Mouse (Mus musculus): ENCODE data around the gene Otub1. TPM values are rescaled to one million over a fixed set of nuclear protein-coding genes. Genes with fewer than 3 reads are reported as not detected.

The Otub1 gene
- polyA plus RNA-seq, 1 experiment from 2014 or later: 250 TPM

DNA sequence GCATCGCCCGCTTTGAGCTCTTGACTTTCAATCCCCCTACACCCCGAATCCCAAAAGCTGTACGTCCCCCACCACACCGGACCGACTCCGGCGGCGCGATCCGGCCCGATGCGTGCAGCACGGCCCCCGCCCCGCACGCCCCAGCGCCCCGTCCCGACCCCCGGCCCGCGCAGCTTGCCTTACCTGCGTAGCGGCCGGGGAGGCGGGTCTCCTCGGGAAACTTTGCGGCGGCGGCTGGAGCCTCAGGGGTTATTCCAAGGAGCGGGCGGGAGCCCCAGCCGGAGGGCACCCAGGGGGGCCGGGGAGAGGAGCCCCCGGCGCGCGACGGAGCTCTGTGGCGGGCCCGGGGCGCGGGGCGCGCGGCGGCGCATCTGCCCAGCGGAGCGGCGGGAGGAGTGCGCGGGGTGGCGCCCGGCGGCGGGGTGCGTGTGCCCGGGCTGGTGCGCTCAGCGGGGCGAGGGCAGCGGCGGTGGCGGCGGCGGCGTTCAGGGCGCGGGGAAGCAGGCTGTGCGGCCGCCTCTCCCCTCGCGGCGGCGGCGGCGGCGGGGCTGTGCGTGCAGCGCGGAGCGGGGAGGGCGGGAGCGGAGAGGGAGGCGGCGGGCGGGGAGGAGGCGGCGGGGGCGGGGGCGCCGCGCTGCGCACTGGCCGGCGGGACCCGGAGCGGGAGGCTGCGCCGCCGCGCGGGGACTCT lies 40.5 kb downstream of the Otub1 start:
- peaks cover 51% of the 10 kb centered on the region for H3K27me3 ChIP-seq (ENCODE audit: control insufficient read depth, insufficient read depth, low read length)

DNA sequence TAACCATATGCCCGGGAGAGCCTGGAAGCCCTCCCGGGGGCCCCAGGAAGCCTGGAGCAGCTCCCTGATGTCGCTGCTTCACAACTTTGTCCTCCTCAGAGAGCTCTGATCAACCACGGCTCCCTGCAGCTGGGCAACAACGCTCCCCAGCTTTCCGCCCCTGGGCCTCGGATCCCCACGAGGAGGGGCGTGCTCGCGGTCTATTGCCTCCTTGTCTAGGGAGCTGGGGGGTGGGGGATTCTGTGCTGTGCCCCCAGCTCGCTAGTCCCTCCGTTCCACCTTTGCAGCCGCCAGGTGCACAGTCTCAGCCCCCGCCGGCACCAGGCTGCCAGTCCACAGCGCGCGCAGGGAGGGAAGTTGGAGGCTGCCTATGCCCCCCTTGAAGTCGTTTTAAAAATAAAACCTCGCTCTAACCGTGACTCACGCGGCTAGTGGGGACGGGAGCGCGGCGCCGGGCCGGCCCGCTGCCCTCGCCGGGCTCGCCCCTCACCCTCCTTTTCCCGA lies 41.2 kb downstream of the Otub1 start:
- peaks cover 51% of the 10 kb centered on the region for H3K27me3 ChIP-seq (ENCODE audit: control insufficient read depth, insufficient read depth, low read length)
- under 1% methylated on average over 34 of the region's 35 CpGs for WGBS
- no peak for DNase-seq (ENCODE audit: low spot score)
- H3K4me2 ChIP-seq (replicated peaks; ENCODE audit: low read depth, low read length): peak overlapping the region; percentile 92
- H3K27ac ChIP-seq (ENCODE audit: low read depth, low read length): no peak overlapping the region
- ATAC-seq (ENCODE audit: low FRiP score): no peak
- peaks cover 14% of the 10 kb centered on the region for H3K4me1 ChIP-seq (replicated peaks; ENCODE audit: control insufficient read depth, insufficient read depth, low read length)
- H3K4me3 ChIP-seq (ENCODE audit: low read depth, low read length): peak overlapping the region; percentile 65
- H3K9ac ChIP-seq (ENCODE audit: low read depth, low read length): peak overlapping the region; percentile 59
- H3K9me3 ChIP-seq (ENCODE audit: control insufficient read depth, low read length): no peaks in the 10 kb centered on the region
- no peaks in the 10 kb centered on the region for H3K36me3 ChIP-seq (ENCODE audit: control insufficient read depth, insufficient read depth, low read length)

More for the DNA sequence above, 40.5 kb downstream of the Otub1 start:
- H3K4me1 ChIP-seq (replicated peaks; ENCODE audit: control insufficient read depth, insufficient read depth, low read length): peaks cover 8% of the 10 kb centered on the region
- WGBS: 1% methylated on average over 32 of the region's 105 CpGs
- H3K4me3 ChIP-seq (ENCODE audit: low read depth, low read length): peak overlapping the region; percentile 65
- H3K4me2 ChIP-seq (replicated peaks; ENCODE audit: low read depth, low read length): peak overlapping the region; percentile 92
- H3K9me3 ChIP-seq (ENCODE audit: control insufficient read depth, low read length): no peaks in the 10 kb centered on the region
- peak overlapping the region; percentile 59 for H3K9ac ChIP-seq (ENCODE audit: low read depth, low read length)
- peak; percentile 64 for DNase-seq (ENCODE audit: low spot score)
- H3K36me3 ChIP-seq (ENCODE audit: control insufficient read depth, insufficient read depth, low read length): no peaks in the 10 kb centered on the region
- ATAC-seq (ENCODE audit: low FRiP score): no peak; the same call in 1 of the 2 replicates
- H3K27ac ChIP-seq (ENCODE audit: low read depth, low read length): no peak overlapping the region

GRCm38 (mm10) chr19:7164238-7164637 lies 41.9 kb downstream of the Otub1 start:
- Histone ChIP-seq H3K36me3 (ENCODE audit: control insufficient read depth, insufficient read depth, low read length) (no peaks in the 10 kb centered on the region), H3K9ac (ENCODE audit: low read depth, low read length) (no peak overlapping the region), H3K9me3 (ENCODE audit: control insufficient read depth, low read length) (no peaks in the 10 kb centered on the region), H3K4me3 (ENCODE audit: low read depth, low read length) (peak overlapping the region; percentile 65; the same call in 1 of the 2 replicates), H3K4me1 (replicated peaks; ENCODE audit: control insufficient read depth, insufficient read depth, low read length) (peaks cover 16% of the 10 kb centered on the region), H3K27me3 (ENCODE audit: control insufficient read depth, insufficient read depth, low read length) (peaks cover 49% of the 10 kb centered on the region), H3K4me2 (replicated peaks; ENCODE audit: low read depth, low read length) (peak overlapping the region; percentile 92), H3K27ac (ENCODE audit: low read depth, low read length) (no peak overlapping the region)
- DNase-seq (ENCODE audit: low spot score) (no peak), ATAC-seq (ENCODE audit: low FRiP score) (no peak)
- 8% methylated on average over 6 of the region's 6 CpGs for WGBS

DNA sequence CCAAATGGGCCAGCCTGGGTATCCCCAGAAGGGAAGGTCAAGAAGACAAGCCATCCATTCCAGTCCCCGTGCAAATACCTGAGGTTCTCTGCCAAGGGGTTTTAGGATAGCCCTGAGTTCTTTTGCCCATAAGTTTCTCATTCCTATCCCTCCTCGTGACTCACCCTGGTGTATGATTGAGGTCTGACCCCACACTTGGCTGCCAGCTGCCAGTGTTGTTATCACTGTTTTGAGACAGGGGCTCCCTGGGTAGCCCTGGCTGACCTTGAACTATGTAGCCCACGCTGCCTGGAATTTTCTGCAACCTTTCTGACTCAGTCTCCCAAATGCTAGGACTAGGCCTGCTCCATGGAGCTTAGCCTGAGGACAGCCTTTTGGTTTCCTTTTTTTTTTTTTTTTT lies 45.1 kb downstream of the Otub1 start:
- no peak overlapping the region for H3K9ac ChIP-seq (ENCODE audit: low read depth, low read length)
- H3K4me1 ChIP-seq (replicated peaks; ENCODE audit: control insufficient read depth, insufficient read depth, low read length): peaks cover 24% of the 10 kb centered on the region
- ATAC-seq (ENCODE audit: low FRiP score): no peak
- no peaks in the 10 kb centered on the region for H3K36me3 ChIP-seq (ENCODE audit: control insufficient read depth, insufficient read depth, low read length)
- no peak for DNase-seq (ENCODE audit: low spot score)
- WGBS: 60% methylated on average over 3 of the region's 3 CpGs
- H3K27ac ChIP-seq (ENCODE audit: low read depth, low read length): no peak overlapping the region
- no peaks in the 10 kb centered on the region for H3K9me3 ChIP-seq (ENCODE audit: control insufficient read depth, low read length)
- peaks cover 30% of the 10 kb centered on the region for H3K27me3 ChIP-seq (ENCODE audit: control insufficient read depth, insufficient read depth, low read length)
- H3K4me2 ChIP-seq (replicated peaks; ENCODE audit: low read depth, low read length): no peak overlapping the region
- no peak overlapping the region for H3K4me3 ChIP-seq (ENCODE audit: low read depth, low read length)

GRCm38 (mm10) chr19:7160151-7160906 lies 45.8 kb downstream of the Otub1 start:
- H3K27ac ChIP-seq (ENCODE audit: low read depth, low read length): 0 out of 2 replicates have a peak overlapping the region, but pooled peaks have one; percentile 1
- peak overlapping the region; percentile 48; the same call in 1 of the 2 replicates for H3K9ac ChIP-seq (ENCODE audit: low read depth, low read length)
- H3K9me3 ChIP-seq (ENCODE audit: control insufficient read depth, low read length): no peaks in the 10 kb centered on the region
- H3K4me2 ChIP-seq (replicated peaks; ENCODE audit: low read depth, low read length): peak overlapping the region; percentile 20; the same call in 1 of the 2 replicates
- H3K36me3 ChIP-seq (ENCODE audit: control insufficient read depth, insufficient read depth, low read length): no peaks in the 10 kb centered on the region
- peaks cover 27% of the 10 kb centered on the region for H3K27me3 ChIP-seq (ENCODE audit: control insufficient read depth, insufficient read depth, low read length)
- no peak overlapping the region for H3K4me3 ChIP-seq (ENCODE audit: low read depth, low read length)
- 4% methylated on average over 14 of the region's 14 CpGs for WGBS
- peak; percentile 73 for ATAC-seq (ENCODE audit: low FRiP score)
- DNase-seq (ENCODE audit: low spot score): peak; percentile 75
- H3K4me1 ChIP-seq (replicated peaks; ENCODE audit: control insufficient read depth, insufficient read depth, low read length): peaks cover 21% of the 10 kb centered on the region

- WGBS: 25% methylated on average over 14 of the region's 14 CpGs
- no peak overlapping the region for H3K4me2 ChIP-seq (replicated peaks; ENCODE audit: low read depth, low read length)
- no peaks in the 10 kb centered on the region for H3K36me3 ChIP-seq (ENCODE audit: control insufficient read depth, insufficient read depth, low read length)
- no peaks in the 10 kb centered on the region for H3K9me3 ChIP-seq (ENCODE audit: control insufficient read depth, low read length)
- DNase-seq (ENCODE audit: low spot score) (peak; percentile 33), ATAC-seq (ENCODE audit: low FRiP score) (0 out of 2 replicates have a peak, but pooled peaks have one; percentile 23)
- 0 out of 2 replicates have a peak overlapping the region, but pooled peaks have one; percentile 1 for H3K27ac ChIP-seq (ENCODE audit: low read depth, low read length)
- no peak overlapping the region for H3K9ac ChIP-seq (ENCODE audit: low read depth, low read length)
- peaks cover 8% of the 10 kb centered on the region; the same call in 1 of the 2 replicates for H3K27me3 ChIP-seq (ENCODE audit: control insufficient read depth, insufficient read depth, low read length)
- H3K4me1 ChIP-seq (replicated peaks; ENCODE audit: control insufficient read depth, insufficient read depth, low read length): peaks cover 23% of the 10 kb centered on the region
- no peak overlapping the region for H3K4me3 ChIP-seq (ENCODE audit: low read depth, low read length)
Observed at GRCm38 (mm10) chr19:7157734-7158133, 48.4 kb downstream of the Otub1 start.

DNA sequence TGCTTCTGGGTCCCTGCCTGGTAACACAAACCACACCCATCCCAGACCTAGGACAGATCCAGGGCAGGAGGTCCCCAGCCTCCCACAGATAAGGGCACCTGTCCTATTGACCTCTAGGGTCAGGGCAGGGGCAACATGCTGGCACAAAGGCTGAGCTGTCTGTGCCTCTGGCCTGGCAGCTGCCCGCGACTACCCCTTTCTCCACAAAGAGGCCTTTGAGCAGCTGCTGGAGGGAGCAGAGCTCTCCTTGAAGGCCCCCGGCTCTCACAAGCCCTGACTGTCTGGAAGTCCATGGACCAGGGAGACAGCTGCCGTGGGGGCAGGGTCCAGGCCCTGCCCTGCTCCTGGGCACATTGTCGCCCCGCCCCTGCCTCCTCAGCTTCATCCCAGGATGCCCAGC lies 50.9 kb downstream of the Otub1 start:
- ATAC-seq (ENCODE audit: low FRiP score) (no peak), DNase-seq (ENCODE audit: low spot score) (peak; percentile 18)
- H3K9ac ChIP-seq (ENCODE audit: low read depth, low read length): no peak overlapping the region
- H3K27ac ChIP-seq (ENCODE audit: low read depth, low read length): peak overlapping the region; percentile 47
- H3K27me3 ChIP-seq (ENCODE audit: control insufficient read depth, insufficient read depth, low read length): 0 out of 2 replicates have a peak, but pooled peaks cover 4% of the 10 kb centered on the region
- no peak overlapping the region for H3K4me3 ChIP-seq (ENCODE audit: low read depth, low read length)
- 43% methylated on average over 6 of the region's 6 CpGs for WGBS
- H3K4me1 ChIP-seq (replicated peaks; ENCODE audit: control insufficient read depth, insufficient read depth, low read length): peaks cover 20% of the 10 kb centered on the region
- H3K4me2 ChIP-seq (replicated peaks; ENCODE audit: low read depth, low read length): peak overlapping the region; percentile 3; the same call in 1 of the 2 replicates
- H3K9me3 ChIP-seq (ENCODE audit: control insufficient read depth, low read length): no peaks in the 10 kb centered on the region
- no peaks in the 10 kb centered on the region for H3K36me3 ChIP-seq (ENCODE audit: control insufficient read depth, insufficient read depth, low read length)

DNA sequence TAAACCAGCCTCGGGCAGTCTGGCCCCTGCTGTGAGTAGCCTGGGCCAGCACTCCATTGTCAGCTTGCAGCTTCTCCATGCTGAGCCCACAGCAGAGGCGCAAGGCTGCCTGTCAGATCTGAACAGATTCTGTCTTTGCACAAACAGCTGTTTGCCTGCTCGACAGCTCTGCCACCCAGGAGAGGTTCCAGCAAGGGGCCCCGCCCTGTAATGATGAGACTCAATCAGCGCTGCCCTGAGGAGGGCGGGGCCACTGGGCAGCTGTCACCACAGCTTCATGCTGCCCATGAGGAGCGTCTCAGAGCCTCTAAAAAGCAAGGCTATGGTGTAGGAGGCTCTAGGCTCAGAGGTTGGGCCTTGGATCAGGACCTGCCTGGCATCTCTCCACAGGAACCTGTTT lies 52.9 kb downstream of the Otub1 start:
- Histone ChIP-seq H3K4me3 (ENCODE audit: low read depth, low read length) (no peak overlapping the region), H3K4me2 (replicated peaks; ENCODE audit: low read depth, low read length) (no peak overlapping the region), H3K36me3 (ENCODE audit: control insufficient read depth, insufficient read depth, low read length) (no peaks in the 10 kb centered on the region), H3K27ac (ENCODE audit: low read depth, low read length) (no peak overlapping the region), H3K4me1 (replicated peaks; ENCODE audit: control insufficient read depth, insufficient read depth, low read length) (peaks cover 25% of the 10 kb centered on the region), H3K9me3 (ENCODE audit: control insufficient read depth, low read length) (no peaks in the 10 kb centered on the region), H3K9ac (ENCODE audit: low read depth, low read length) (no peak overlapping the region), H3K27me3 (ENCODE audit: control insufficient read depth, insufficient read depth, low read length) (0 out of 2 replicates have a peak, but pooled peaks cover 4% of the 10 kb centered on the region)
- DNase-seq (ENCODE audit: low spot score) (peak; percentile 45), ATAC-seq (ENCODE audit: low FRiP score) (peak; percentile 52)
- WGBS: 26% methylated on average over 7 of the region's 7 CpGs
